Mouse (Mus musculus) CH12.LX (cell line): Measurements from ENCODE around the gene Zfp618.

Experiments
- CTCF ChIP-seq, 2 experiments: IDR thresholded peaks in 1 of 2; conservative IDR thresholded peaks in 1 of 2; 2 replicates each; pipeline ENCODE4 v1.5.1; 2011 to 2012; ENCODE audit warnings: low read depth in 2 of 2, low read length in 2 of 2, improper control_type of control experiment in 1 of 2, inconsistent platforms in 1 of 2, mild to moderate bottlenecking in 1 of 2, moderate library complexity in 1 of 2
- EP300 ChIP-seq: IDR thresholded peaks from 2 replicates; pipeline ENCODE4 v1.6.1; 2011; ENCODE audit warnings: low read length, improper control_type of control experiment
- GABPA ChIP-seq: IDR thresholded peaks from 2 replicates; pipeline ENCODE4 v1.6.1; 2012; ENCODE audit warnings: low read depth, low read length, improper control_type of control experiment, inconsistent platforms; ENCODE audit not compliant: insufficient replicate concordance
- MEF2A ChIP-seq: IDR thresholded peaks from 2 replicates; pipeline ENCODE4 v1.6.1; 2014; ENCODE audit warnings: low read depth, mild to moderate bottlenecking, inconsistent platforms, low read length, improper control_type of control experiment, borderline replicate concordance
- MYC ChIP-seq: IDR thresholded peaks from 2 replicates; pipeline ENCODE4 v1.6.1; 2011; ENCODE audit warnings: low read depth, mild to moderate bottlenecking, improper control_type of control experiment, low read length
- RAD21 ChIP-seq: IDR thresholded peaks from 2 replicates; pipeline ENCODE4 v1.6.1; 2011; ENCODE audit warnings: low read depth, mild to moderate bottlenecking, low read length, improper control_type of control experiment, moderate library complexity
- USF1 ChIP-seq: IDR thresholded peaks from 2 replicates; pipeline ENCODE4 v1.6.1; 2014; ENCODE audit warnings: low read depth, mild to moderate bottlenecking, inconsistent platforms, low read length, improper control_type of control experiment
- ZNF384 ChIP-seq: IDR thresholded peaks from 2 replicates; pipeline ENCODE4 v1.6.1; 2012; ENCODE audit warnings: low read depth, low read length, improper control_type of control experiment, inconsistent platforms

- TF ChIP-seq ZNF384 (no peak), RAD21 (no peak), EP300 (no peak), USF1 (no peak), GABPA (no peak), CTCF (conservative IDR thresholded peaks at IDR 0.05 in 1 of 2, IDR thresholded peaks at IDR 0.05 in 1 of 2; ENCODE audit: low read depth in 2 of 2, low read length in 2 of 2) (no peak), MYC (no peak), MEF2A (no peak)
These were observed 18.2 kb downstream of the Zfp618 start for GRCm38 (mm10) chr4:62983556-62983955.
